Mouse (Mus musculus) thymus, postnatal 10 days (tissue): Measurements from ENCODE around the gene Btbd35f2.
"Not testable (repeated sequence)": the region's sequence is repeated elsewhere in the genome, so short reads cannot be mapped to it uniquely, and the experiment has no call there.

ENCODE experiments used
- DNase-seq, 2 experiments: peaks; one replicate each; pipeline ENCODE4 v3.0.0; 2021; ENCODE audit warnings: low spot score in 2 of 2

Btbd35f2 gene

GRCm38 (mm10) chrX:32278094-32278493, at the start of gene Btbd35f2:
TSS of gene Btbd35f2 (plus strand) at chrX:32278394.
- not testable (repeated sequence) for DNase-seq
